Mouse (Mus musculus): ENCODE results near the gene Rpl24. TPM values are rescaled to one million over a fixed set of nuclear protein-coding genes. Genes with fewer than 3 reads are reported as not detected.
"Not testable (repeated sequence)": the region's sequence is repeated elsewhere in the genome, so short reads cannot be mapped to it uniquely, and the experiment has no call there.

Gene Rpl24
- 724 and 731 TPM in 2 replicates for polyA plus RNA-seq (2016; fragmentation: Nextera tagmentation; extraction: Ambion mirVana)

DNA sequence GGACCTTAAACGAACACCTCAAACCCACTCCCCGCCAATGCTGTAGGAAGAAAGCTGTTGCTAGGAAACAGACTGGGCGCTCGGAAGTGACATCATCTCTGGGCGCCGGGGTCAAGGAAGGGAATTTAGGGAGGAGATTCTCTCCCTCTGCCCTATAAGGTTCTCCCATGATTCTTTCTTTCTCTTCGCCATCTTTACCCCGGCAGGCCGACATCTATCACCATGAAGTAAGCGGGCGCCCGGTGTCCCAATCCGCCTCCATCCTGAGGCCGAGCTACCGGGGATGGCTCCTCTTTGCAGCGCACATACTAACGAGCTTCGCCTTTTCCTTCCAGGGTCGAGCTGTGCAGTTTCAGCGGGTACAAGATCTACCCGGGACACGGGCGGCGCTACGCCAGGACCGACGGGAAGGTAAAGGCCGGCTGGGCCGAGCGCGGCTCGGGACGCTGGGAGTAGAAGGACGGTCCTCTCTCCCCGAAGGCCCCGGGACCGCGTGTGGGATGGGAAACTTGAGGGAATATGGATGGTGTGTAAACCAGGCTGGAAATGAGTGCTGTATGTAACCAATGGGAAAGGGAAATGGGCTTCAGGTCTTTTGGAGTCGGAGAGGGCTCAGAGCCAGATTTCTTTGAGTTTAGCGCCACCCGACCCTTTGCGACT is at the start of gene Rpl24:
Gene Rpl24 (plus strand): TSS at position 64 of the 660 bp plus-strand sequence.
- peak; percentile 94 for DNase-seq (ENCODE audit: low spot score)
- H3K36me3 ChIP-seq: peaks cover 42% of the 10 kb centered on the region
- under 1% methylated on average over 42 of the region's 42 CpGs for WGBS

DNA sequence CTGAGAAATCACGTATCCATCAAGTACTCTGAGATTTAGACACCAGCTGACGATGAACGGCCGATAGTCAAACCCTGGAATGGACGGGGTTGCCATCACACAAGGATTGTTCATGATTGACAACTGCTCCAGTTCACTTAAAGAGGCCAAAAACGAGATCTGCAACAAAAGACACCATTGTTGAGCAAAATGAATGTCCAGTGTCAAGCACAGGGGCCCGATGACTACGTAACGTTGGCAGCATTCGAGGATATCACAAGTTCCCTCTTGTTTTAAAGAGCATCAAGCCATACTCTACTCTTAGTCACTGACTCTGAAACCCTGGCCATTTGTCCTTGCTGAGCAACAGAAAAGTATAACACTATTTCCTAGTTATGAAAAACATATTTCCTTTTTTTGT is 44.0 kb upstream of the Rpl24 start:
- Histone ChIP-seq H3K27ac (no peak overlapping the region), H3K4me1 (replicated peaks) (no peaks in the 10 kb centered on the region), H3K9me3 (no peaks in the 10 kb centered on the region), H3K36me3 (peaks cover 96% of the 10 kb centered on the region), H3K27me3 (ENCODE audit: insufficient read depth, poor library complexity, severe bottlenecking) (no peaks in the 10 kb centered on the region), H3K4me3 (no peak overlapping the region)
- WGBS: 89% methylated on average over 10 of the region's 10 CpGs
- DNase-seq (ENCODE audit: low spot score): no peak

More for the DNA sequence above, at the start of gene Rpl24:
- Histone ChIP-seq H3K4me1 (replicated peaks) (peaks cover 13% of the 10 kb centered on the region), H3K27ac (peak within 1 kb of the TSS; percentile 97), H3K4me3 (peak within 1 kb of the TSS; percentile 90), H3K27me3 (ENCODE audit: insufficient read depth, poor library complexity, severe bottlenecking) (no peaks in the 10 kb centered on the region), H3K9me3 (no peaks in the 10 kb centered on the region)

DNA sequence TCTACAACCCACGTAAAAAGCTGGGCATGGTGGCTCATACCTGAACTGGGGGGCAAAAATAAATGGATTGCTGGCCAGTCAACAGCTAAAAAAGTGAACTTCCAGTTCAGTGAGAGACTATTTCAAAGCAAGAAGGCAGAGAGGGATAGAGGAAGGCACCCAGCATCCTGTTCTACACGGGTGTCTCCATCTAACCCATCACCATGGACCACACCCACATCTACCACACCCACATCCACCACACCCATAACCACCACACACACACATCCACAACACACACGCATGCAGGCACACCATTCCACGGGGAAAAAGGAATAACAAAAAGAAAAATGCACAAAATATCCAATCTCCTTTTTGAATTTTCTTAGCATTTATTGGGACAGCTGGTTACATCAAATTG is 42.1 kb upstream of the Rpl24 start:
- DNase-seq (ENCODE audit: low spot score): no peak
- no peak overlapping the region for H3K27ac ChIP-seq
- H3K36me3 ChIP-seq: peaks cover 96% of the 10 kb centered on the region
- 87% methylated on average over 4 of the region's 4 CpGs for WGBS
- no peaks in the 10 kb centered on the region for H3K4me1 ChIP-seq (replicated peaks)
- H3K9me3 ChIP-seq: no peaks in the 10 kb centered on the region
- H3K27me3 ChIP-seq (ENCODE audit: insufficient read depth, poor library complexity, severe bottlenecking): no peaks in the 10 kb centered on the region
- no peak overlapping the region for H3K4me3 ChIP-seq

DNA sequence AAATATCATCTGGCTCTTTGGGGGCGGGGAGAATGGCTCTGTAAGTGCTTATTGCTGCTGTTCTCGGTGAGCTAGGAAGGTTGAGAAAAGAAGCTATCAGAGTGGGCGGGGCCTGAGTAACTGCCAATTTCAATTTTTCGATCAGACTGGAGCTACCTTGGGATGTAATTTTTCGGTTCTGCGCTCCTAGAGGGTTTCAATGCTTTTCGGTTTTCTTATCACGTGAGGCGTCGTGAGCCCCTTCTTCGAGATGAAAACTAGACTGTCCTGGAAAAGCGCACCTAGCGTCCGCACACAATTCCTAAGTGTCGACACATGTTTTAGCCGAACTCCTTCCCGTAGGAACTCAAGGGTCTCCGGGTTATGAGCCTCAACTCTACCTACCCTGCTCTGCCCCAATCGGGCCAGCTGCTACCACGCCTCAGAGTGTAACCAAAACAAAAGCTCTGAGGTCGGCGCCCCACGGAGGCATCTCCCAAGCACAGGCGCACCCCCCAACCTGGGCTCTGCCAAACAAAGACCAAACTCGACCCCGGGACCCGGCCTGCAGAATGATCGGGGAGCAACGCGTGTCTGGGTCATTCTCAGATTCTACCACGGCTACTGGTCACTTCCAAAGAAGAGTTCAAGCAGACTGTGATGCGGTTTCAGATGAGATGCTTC is 32.3 kb upstream of the Rpl24 start:
- Histone ChIP-seq H3K4me1 (replicated peaks) (no peaks in the 10 kb centered on the region), H3K27ac (peak overlapping the region; percentile 93), H3K9me3 (no peaks in the 10 kb centered on the region), H3K4me3 (peak overlapping the region; percentile 82), H3K27me3 (ENCODE audit: insufficient read depth, poor library complexity, severe bottlenecking) (no peaks in the 10 kb centered on the region), H3K36me3 (peaks cover 19% of the 10 kb centered on the region)
- 1% methylated on average over 32 of the region's 32 CpGs for WGBS
- no peak for DNase-seq (ENCODE audit: low spot score)

DNA sequence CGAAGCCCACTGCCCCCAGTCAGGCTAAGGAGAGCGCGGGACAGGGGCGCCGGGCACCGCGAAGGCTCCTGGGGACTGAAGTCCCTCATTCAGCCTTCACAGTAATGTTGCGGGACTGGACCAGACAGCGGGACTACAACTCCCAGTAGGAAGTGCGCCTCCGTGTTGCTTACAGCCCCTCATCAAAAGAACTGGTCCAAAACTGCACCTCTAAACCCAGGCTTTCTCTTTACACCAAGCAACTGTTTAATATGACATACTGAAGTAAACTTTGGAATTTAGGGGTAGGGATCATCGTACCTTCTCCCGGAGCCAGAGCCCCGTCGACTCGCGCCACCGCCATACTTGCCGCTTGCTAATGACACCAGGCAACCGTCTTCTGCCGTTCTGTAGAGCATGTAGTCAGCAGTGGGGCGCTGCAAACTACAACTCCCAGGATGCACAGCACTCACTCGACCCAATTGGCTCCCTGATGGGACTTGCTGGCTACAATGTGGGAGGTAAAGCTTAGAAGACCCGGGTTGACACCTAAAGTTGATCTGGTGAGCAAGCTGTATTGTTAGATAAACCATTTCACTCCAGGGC is 31.5 kb upstream of the Rpl24 start, which contains the start of gene Cep97:
Gene Cep97 (minus strand): TSS at position 403 of the 585 bp plus-strand sequence.
- H3K27ac ChIP-seq: peak within 1 kb of the TSS; percentile 93
- peak; percentile 91 for DNase-seq (ENCODE audit: low spot score)
- H3K27me3 ChIP-seq (ENCODE audit: insufficient read depth, poor library complexity, severe bottlenecking): no peaks in the 10 kb centered on the region
- no peaks in the 10 kb centered on the region for H3K9me3 ChIP-seq
- H3K4me1 ChIP-seq (replicated peaks): no peaks in the 10 kb centered on the region
- under 1% methylated on average over 24 of the region's 24 CpGs for WGBS
- peak within 1 kb of the TSS; percentile 82 for H3K4me3 ChIP-seq
- peaks cover 12% of the 10 kb centered on the region for H3K36me3 ChIP-seq

DNA sequence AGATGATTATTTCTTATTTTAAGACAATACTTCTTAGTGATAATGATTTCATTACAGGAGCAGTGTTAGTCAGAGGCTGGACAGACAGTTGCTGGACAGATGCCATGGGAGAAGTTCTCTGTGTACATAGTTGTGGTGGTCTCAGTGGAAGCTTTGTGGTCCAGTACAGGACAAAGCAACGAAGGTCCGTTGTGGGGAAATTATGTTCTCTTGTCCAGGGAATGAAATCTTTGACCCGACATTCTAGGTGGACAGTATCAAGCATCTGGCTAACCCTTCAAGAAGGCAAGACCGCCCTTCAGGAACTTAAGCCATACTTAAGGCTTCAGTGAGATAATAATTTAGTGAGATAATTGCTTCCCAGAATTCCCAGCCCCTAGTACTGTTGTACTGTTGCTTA is 27.3 kb upstream of the Rpl24 start:
- H3K9me3 ChIP-seq: no peaks in the 10 kb centered on the region
- 86% methylated on average over 4 of the region's 4 CpGs for WGBS
- H3K4me1 ChIP-seq (replicated peaks): no peaks in the 10 kb centered on the region
- H3K4me3 ChIP-seq: no peak overlapping the region
- no peak overlapping the region for H3K27ac ChIP-seq
- no peaks in the 10 kb centered on the region for H3K36me3 ChIP-seq
- DNase-seq (ENCODE audit: low spot score): no peak
- H3K27me3 ChIP-seq (ENCODE audit: insufficient read depth, poor library complexity, severe bottlenecking): no peaks in the 10 kb centered on the region

DNA sequence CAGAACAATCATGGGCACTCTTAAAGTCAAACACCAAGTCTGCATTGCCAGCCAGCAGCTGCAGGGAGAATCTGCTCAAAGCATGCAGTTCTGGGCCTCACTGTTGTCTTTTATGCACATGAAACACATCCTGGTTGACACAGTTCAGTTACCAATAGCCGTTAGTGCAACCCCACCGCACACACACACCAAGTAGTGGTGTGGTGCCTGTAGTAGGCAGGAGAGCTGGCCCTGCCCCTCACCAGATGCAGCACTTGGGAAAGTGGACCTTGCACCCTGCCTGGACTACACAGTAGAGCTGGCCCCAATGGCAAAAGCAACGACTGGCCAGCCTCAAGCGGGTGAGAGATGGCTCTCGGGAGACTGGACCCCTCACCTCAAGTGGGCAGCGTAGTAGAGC is 26.4 kb upstream of the Rpl24 start:
- Histone ChIP-seq H3K4me3 (no peak overlapping the region), H3K4me1 (replicated peaks) (no peaks in the 10 kb centered on the region), H3K36me3 (no peaks in the 10 kb centered on the region), H3K27me3 (ENCODE audit: insufficient read depth, poor library complexity, severe bottlenecking) (no peaks in the 10 kb centered on the region), H3K27ac (no peak overlapping the region), H3K9me3 (no peaks in the 10 kb centered on the region)
- DNase-seq (ENCODE audit: low spot score): no peak
- WGBS: 90% methylated on average over 6 of the region's 6 CpGs

DNA sequence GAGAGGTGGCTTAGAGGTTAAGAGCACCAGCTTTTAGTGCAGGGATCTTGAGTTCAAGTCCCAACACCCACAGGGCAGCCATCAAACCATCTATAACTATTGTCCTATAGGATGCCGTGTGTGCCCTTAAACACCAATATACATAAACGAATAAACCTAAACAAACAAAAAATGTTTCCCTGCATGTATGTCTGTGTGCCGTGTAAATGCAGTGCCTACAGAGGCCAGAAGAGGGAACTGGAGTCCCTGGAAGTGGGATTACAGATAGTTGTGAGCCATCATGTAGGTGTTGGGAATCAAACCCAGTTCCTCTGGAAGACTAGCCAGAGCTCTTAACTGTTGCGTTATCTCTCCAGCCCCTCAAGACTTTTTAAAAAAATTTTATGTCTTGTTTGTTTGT is 25.3 kb upstream of the Rpl24 start:
- Histone ChIP-seq H3K4me3 (no peak overlapping the region), H3K9me3 (no peaks in the 10 kb centered on the region), H3K27ac (no peak overlapping the region), H3K27me3 (ENCODE audit: insufficient read depth, poor library complexity, severe bottlenecking) (no peaks in the 10 kb centered on the region), H3K4me1 (replicated peaks) (no peaks in the 10 kb centered on the region), H3K36me3 (no peaks in the 10 kb centered on the region)
- 88% methylated on average over 4 of the region's 4 CpGs for WGBS
- DNase-seq (ENCODE audit: low spot score): no peak

DNA sequence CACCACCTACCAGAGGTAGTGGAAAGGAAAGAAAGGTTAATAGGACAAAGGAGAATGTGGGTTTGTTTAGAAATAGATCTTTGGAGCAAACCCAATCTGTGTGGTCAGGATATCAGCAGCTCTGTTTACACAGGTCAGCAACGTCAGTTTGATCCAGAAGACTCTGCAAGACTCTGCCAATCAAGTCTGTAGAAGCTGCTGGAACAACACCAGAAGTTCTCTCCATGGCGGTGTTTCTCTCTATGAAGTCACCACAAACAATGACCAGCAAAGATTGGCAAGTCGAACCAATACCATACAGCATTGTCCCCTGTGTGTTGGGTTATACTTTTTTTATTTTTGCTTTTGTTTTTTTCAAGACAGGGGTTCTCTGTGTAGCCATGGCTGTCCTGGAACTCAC is 18.8 kb upstream of the Rpl24 start:
- H3K4me1 ChIP-seq (replicated peaks): no peaks in the 10 kb centered on the region
- H3K9me3 ChIP-seq: no peaks in the 10 kb centered on the region
- H3K27me3 ChIP-seq (ENCODE audit: insufficient read depth, poor library complexity, severe bottlenecking): no peaks in the 10 kb centered on the region
- no peak overlapping the region for H3K27ac ChIP-seq
- DNase-seq (ENCODE audit: low spot score): no peak
- WGBS: 82% methylated on average over 3 of the region's 3 CpGs
- H3K4me3 ChIP-seq: no peak overlapping the region
- no peaks in the 10 kb centered on the region for H3K36me3 ChIP-seq

DNA sequence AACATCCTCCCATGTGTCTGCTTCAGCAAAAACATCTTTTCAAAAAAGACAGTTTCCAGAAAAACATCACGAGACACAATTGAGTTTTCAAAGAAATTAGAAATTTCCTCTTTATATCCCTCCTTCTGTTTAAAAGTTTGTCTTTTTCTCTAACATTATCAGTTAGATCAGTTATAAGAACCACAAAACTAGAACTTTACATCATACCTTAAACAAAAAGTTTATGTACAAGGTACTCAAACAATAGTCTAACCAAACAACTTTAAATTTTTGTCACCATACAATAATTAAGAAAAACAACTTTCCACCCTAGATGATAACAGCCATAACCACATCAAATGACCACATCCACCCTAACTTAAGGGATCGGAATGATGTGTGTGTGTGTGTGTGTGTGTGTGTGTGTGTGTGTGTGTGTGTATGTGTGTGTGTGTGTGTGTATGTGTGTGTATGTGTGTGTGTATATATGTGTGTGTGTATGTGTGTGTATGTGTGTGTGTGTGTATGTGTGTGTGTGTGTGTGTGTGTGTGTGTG is 18.1 kb upstream of the Rpl24 start:
- DNase-seq (ENCODE audit: low spot score); H3K4me3 ChIP-seq; H3K9me3 ChIP-seq; H3K4me1 ChIP-seq (replicated peaks); H3K27me3 ChIP-seq (ENCODE audit: insufficient read depth, poor library complexity, severe bottlenecking); H3K27ac ChIP-seq; H3K36me3 ChIP-seq: not testable (repeated sequence)
- WGBS: 90% methylated on average over 2 of the region's 2 CpGs

DNA sequence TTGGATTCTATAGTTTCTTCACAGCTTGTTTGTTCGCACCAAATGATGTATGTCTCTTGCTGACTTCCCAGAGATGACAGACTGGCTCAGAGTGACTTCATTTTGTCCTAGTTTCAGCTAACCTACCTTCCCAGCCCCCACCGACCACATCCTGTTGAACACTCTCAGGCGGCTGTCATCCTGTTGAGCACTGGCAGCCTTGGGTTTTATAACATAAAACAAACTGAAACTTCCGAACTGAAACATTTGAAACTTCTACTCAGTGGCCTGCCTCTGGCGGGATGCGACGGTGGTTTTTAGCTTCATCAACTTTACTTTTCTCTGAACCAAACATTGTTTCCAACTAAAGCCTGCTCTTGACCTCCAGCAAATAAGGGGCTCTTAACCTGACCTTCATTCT is 17.1 kb upstream of the Rpl24 start:
- DNase-seq (ENCODE audit: low spot score): no peak
- no peak overlapping the region for H3K4me3 ChIP-seq
- H3K36me3 ChIP-seq: no peaks in the 10 kb centered on the region
- 79% methylated on average over 7 of the region's 7 CpGs for WGBS
- H3K27ac ChIP-seq: no peak overlapping the region
- H3K4me1 ChIP-seq (replicated peaks): no peaks in the 10 kb centered on the region
- H3K27me3 ChIP-seq (ENCODE audit: insufficient read depth, poor library complexity, severe bottlenecking): no peaks in the 10 kb centered on the region
- H3K9me3 ChIP-seq: no peaks in the 10 kb centered on the region

DNA sequence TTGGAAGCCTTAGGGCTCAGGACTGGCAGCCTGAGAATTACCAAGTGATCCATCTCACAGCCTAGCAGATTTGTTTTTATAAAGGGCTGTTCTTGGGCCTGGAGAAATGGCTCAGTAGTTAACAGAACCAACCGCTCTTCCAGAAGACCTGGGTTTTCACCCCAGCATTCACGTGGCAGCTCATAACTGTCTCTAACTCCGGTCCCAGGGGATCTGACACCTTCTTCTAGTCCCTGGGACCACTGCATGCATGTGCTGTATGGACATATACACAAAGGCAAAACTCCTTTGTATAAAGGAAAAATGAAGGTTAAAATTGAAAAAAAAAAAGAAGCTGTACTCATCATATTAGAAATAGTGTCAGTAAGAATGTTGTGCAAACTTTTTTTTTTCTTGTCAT is 15.6 kb upstream of the Rpl24 start:
- no peak for DNase-seq (ENCODE audit: low spot score)
- WGBS: 67% methylated on average over 3 of the region's 3 CpGs

More for the DNA sequence above, 15.6 kb upstream of the Rpl24 start:
- Histone ChIP-seq H3K27me3 (ENCODE audit: insufficient read depth, poor library complexity, severe bottlenecking) (no peaks in the 10 kb centered on the region), H3K27ac (no peak overlapping the region), H3K36me3 (no peaks in the 10 kb centered on the region), H3K9me3 (no peaks in the 10 kb centered on the region), H3K4me3 (no peak overlapping the region), H3K4me1 (replicated peaks) (no peaks in the 10 kb centered on the region)
